Mouse (Mus musculus): Measurements from ENCODE around the gene Dennd4b. TPM values are rescaled to one million over a fixed set of nuclear protein-coding genes. Genes with fewer than 3 reads are reported as not detected.
"Not testable (repeated sequence)": the region's sequence is repeated elsewhere in the genome, so short reads cannot be mapped to it uniquely, and the experiment has no call there.

The Dennd4b gene
- polyA plus RNA-seq, 1 experiment from 2014 or later: 6.1 TPM

GRCm38 (mm10) chr3:90279743-90280142 lies 14.8 kb downstream of the Dennd4b start:
- DNase-seq (no peak), ATAC-seq (ENCODE audit: insufficient read depth) (no peak)
- H3K4me3 ChIP-seq (ENCODE audit: low read depth, low read length): no peak overlapping the region
- TF ChIP-seq CTCF (IDR thresholded peaks at IDR 0.05; ENCODE audit: low read depth): no peak
- H3K27me3 ChIP-seq (ENCODE audit: insufficient read depth, low read length): no peaks in the 10 kb centered on the region
- no peaks in the 10 kb centered on the region for H3K9me3 ChIP-seq (ENCODE audit: low read depth, low read length)
- no peak overlapping the region for H3K27ac ChIP-seq (ENCODE audit: low read depth)
- H3K4me1 ChIP-seq (ENCODE audit: insufficient read depth): no peaks in the 10 kb centered on the region
- peaks cover 52% of the 10 kb centered on the region for H3K36me3 ChIP-seq (ENCODE audit: insufficient read depth)
- no peak overlapping the region for H3K4me2 ChIP-seq
- no peak overlapping the region for H3K9ac ChIP-seq
- 94% methylated on average over 7 of the region's 7 CpGs for WGBS

GRCm38 (mm10) chr3:90280708-90281107 lies 15.7 kb downstream of the Dennd4b start:
- ATAC-seq (ENCODE audit: insufficient read depth) (no peak), DNase-seq (no peak)
- no peak overlapping the region for H3K9ac ChIP-seq
- H3K27ac ChIP-seq (ENCODE audit: low read depth): no peak overlapping the region
- H3K4me1 ChIP-seq (ENCODE audit: insufficient read depth): no peaks in the 10 kb centered on the region
- no peaks in the 10 kb centered on the region for H3K9me3 ChIP-seq (ENCODE audit: low read depth, low read length)
- H3K4me2 ChIP-seq: no peak overlapping the region
- 87% methylated on average over 9 of the region's 9 CpGs for WGBS
- H3K36me3 ChIP-seq (ENCODE audit: insufficient read depth): peaks cover 42% of the 10 kb centered on the region
- H3K4me3 ChIP-seq (ENCODE audit: low read depth, low read length): no peak overlapping the region
- no peaks in the 10 kb centered on the region for H3K27me3 ChIP-seq (ENCODE audit: insufficient read depth, low read length)
- TF ChIP-seq CTCF (IDR thresholded peaks at IDR 0.05; ENCODE audit: low read depth): no peak

- H3K4me1 ChIP-seq (ENCODE audit: insufficient read depth): no peaks in the 10 kb centered on the region
- 98% methylated on average over 2 of the region's 2 CpGs for WGBS
- DNase-seq (no peak), ATAC-seq (ENCODE audit: insufficient read depth) (no peak)
- no peaks in the 10 kb centered on the region for H3K9me3 ChIP-seq (ENCODE audit: low read depth, low read length)
- no peak overlapping the region for H3K27ac ChIP-seq (ENCODE audit: low read depth)
- peaks cover 14% of the 10 kb centered on the region; the same call in 1 of the 2 replicates for H3K36me3 ChIP-seq (ENCODE audit: insufficient read depth)
- H3K9ac ChIP-seq: no peak overlapping the region
- no peak overlapping the region for H3K4me3 ChIP-seq (ENCODE audit: low read depth, low read length)
- TF ChIP-seq CTCF (IDR thresholded peaks at IDR 0.05; ENCODE audit: low read depth): no peak
- no peak overlapping the region for H3K4me2 ChIP-seq
- H3K27me3 ChIP-seq (ENCODE audit: insufficient read depth, low read length): no peaks in the 10 kb centered on the region
Observed at GRCm38 (mm10) chr3:90284150-90284549, 19.2 kb downstream of the Dennd4b start.

GRCm38 (mm10) chr3:90289403-90289802 lies 24.4 kb downstream of the Dennd4b start:
- not testable (repeated sequence) for H3K4me2 ChIP-seq; DNase-seq; H3K36me3 ChIP-seq (ENCODE audit: insufficient read depth); H3K4me3 ChIP-seq (ENCODE audit: low read depth, low read length); ATAC-seq (ENCODE audit: insufficient read depth); H3K27ac ChIP-seq (ENCODE audit: low read depth); H3K9ac ChIP-seq; H3K4me1 ChIP-seq (ENCODE audit: insufficient read depth); H3K27me3 ChIP-seq (ENCODE audit: insufficient read depth, low read length); H3K9me3 ChIP-seq (ENCODE audit: low read depth, low read length)
- 63% methylated on average over 2 of the region's 3 CpGs for WGBS

GRCm38 (mm10) chr3:90290602-90291001 lies 25.6 kb downstream of the Dennd4b start:
- TF ChIP-seq CTCF (IDR thresholded peaks at IDR 0.05; ENCODE audit: low read depth): no peak
- Histone ChIP-seq H3K27me3 (ENCODE audit: insufficient read depth, low read length) (no peaks in the 10 kb centered on the region), H3K36me3 (ENCODE audit: insufficient read depth) (no peaks in the 10 kb centered on the region), H3K4me2 (no peak overlapping the region), H3K9ac (no peak overlapping the region), H3K4me1 (ENCODE audit: insufficient read depth) (peaks cover 9% of the 10 kb centered on the region; the same call in 1 of the 2 replicates), H3K4me3 (ENCODE audit: low read depth, low read length) (no peak overlapping the region), H3K9me3 (ENCODE audit: low read depth, low read length) (no peaks in the 10 kb centered on the region), H3K27ac (ENCODE audit: low read depth) (no peak overlapping the region)
- 86% methylated on average over 1 of the region's 1 CpGs for WGBS
- no peak for ATAC-seq (ENCODE audit: insufficient read depth)
- DNase-seq: no peak

GRCm38 (mm10) chr3:90291982-90292344 lies 27.0 kb downstream of the Dennd4b start:
- Histone ChIP-seq H3K27ac (ENCODE audit: low read depth) (peak overlapping the region; percentile 87), H3K4me1 (ENCODE audit: insufficient read depth) (peaks cover 9% of the 10 kb centered on the region; the same call in 1 of the 2 replicates), H3K9me3 (ENCODE audit: low read depth, low read length) (no peaks in the 10 kb centered on the region), H3K36me3 (ENCODE audit: insufficient read depth) (peaks cover 8% of the 10 kb centered on the region; the same call in 1 of the 2 replicates), H3K27me3 (ENCODE audit: insufficient read depth, low read length) (no peaks in the 10 kb centered on the region), H3K4me3 (ENCODE audit: low read depth, low read length) (peak overlapping the region; percentile 89), H3K4me2 (peak overlapping the region; percentile 57), H3K9ac (peak overlapping the region; percentile 55)
- 33% methylated on average over 2 of the region's 2 CpGs for WGBS
- DNase-seq: no peak
- TF ChIP-seq CTCF (IDR thresholded peaks at IDR 0.05; ENCODE audit: low read depth): no peak
- no peak for ATAC-seq (ENCODE audit: insufficient read depth)

GRCm38 (mm10) chr3:90292345-90293275 lies 27.6 kb downstream of the Dennd4b start, which contains the start of gene Gatad2b:
Gene Gatad2b (plus strand): TSS chr3:90293178.
- peak within 1 kb of the TSS; percentile 94 for H3K9ac ChIP-seq
- peaks cover 8% of the 10 kb centered on the region; the same call in 1 of the 2 replicates for H3K36me3 ChIP-seq (ENCODE audit: insufficient read depth)
- TF ChIP-seq CTCF (IDR thresholded peaks at IDR 0.05; ENCODE audit: low read depth): no peak
- WGBS: under 1% methylated on average over 44 of the region's 47 CpGs
- H3K9me3 ChIP-seq (ENCODE audit: low read depth, low read length): no peaks in the 10 kb centered on the region
- H3K27ac ChIP-seq (ENCODE audit: low read depth): peak within 1 kb of the TSS; percentile 96
- H3K4me1 ChIP-seq (ENCODE audit: insufficient read depth): peaks cover 9% of the 10 kb centered on the region; the same call in 1 of the 2 replicates
- DNase-seq (peak; percentile 100), ATAC-seq (ENCODE audit: insufficient read depth) (peak; percentile 99)
- H3K4me3 ChIP-seq (ENCODE audit: low read depth, low read length): peak within 1 kb of the TSS; percentile 89
- peak within 1 kb of the TSS; percentile 71 for H3K4me2 ChIP-seq
- no peaks in the 10 kb centered on the region for H3K27me3 ChIP-seq (ENCODE audit: insufficient read depth, low read length)

Data from lung, embryonic 14.5 days (tissue).